Mouse (Mus musculus) thymus, postnatal 0 days (tissue): Measurements from ENCODE around the gene Btbd6. TPM values are rescaled to one million over a fixed set of nuclear protein-coding genes. Genes with fewer than 3 reads are reported as not detected.

Source experiments
- DNase-seq: peaks from one replicate; pipeline ENCODE4 v3.0.0-alpha.2; 2015; ENCODE audit warnings: low spot score
- polyA plus RNA-seq: library from polyadenylated mRNA; unstranded; fragments of >200 nt; fragmentation: Nextera tagmentation; extraction: Ambion mirVana; gene quantifications from 2 replicates; pipeline ENCODE4 v1.2.1, GENCODE M21; 2015

The Btbd6 gene
- polyA plus RNA-seq = 16.4 and 18.0 TPM in 2 replicates

DNA sequence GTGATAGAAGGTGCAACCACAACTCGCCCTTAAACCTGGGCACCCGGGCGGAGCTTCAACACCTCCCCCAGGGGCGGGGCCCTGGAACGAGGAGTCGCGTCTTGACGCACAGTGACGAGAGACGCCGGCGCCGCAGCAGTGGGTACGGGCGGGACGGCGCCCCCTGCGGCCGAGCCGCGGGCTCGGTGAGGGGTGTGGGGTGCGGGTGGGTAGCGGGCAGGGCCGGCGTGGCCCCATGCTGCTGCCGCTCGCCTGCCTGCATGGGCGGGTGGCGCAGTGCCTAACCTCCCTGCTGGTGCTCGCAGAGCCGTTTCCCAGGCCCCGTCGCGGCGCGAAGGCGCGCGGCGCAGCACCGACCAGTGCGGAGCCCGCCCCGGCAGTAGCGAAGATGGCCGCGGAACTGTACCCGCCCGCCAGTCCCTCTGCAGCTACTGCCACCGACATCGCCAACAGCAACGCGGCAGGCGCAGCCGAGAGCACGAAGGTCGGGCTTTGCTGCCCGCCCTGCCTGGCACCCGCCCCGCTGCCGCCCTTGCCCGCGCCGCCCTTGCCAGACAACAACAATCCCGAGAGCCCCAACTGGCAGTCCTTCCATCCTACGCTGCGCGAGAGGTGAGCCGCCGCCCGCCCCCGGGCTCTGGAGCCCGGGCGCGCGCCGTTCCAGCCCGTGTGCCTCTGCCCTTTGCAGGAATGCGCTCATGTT is at the start of gene Btbd6:
Btbd6 (plus strand) TSS at position 112 of the 703 bp plus-strand sequence.
- peak; percentile 94 for DNase-seq

DNA sequence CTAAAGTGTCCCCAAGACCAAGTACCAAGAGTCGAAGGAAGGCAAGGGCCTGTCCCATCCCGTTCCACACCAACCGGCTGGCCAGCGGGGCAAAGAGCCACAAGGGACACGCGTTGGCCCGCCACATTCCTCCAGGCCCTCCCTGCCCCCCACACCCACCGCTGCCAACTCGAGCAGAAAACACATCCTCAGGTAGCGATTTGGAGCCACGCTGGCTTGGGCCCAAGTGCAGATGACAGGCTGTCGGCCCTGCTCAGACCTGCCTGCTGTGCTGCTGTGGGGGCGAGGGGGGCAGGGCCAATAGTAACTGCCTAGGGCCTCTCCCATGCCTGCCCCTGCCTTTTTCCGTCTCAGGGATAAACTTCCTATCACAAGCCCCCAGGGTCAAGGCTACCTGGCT is 49.0 kb upstream of the Btbd6 start:
- no peak for DNase-seq

DNA sequence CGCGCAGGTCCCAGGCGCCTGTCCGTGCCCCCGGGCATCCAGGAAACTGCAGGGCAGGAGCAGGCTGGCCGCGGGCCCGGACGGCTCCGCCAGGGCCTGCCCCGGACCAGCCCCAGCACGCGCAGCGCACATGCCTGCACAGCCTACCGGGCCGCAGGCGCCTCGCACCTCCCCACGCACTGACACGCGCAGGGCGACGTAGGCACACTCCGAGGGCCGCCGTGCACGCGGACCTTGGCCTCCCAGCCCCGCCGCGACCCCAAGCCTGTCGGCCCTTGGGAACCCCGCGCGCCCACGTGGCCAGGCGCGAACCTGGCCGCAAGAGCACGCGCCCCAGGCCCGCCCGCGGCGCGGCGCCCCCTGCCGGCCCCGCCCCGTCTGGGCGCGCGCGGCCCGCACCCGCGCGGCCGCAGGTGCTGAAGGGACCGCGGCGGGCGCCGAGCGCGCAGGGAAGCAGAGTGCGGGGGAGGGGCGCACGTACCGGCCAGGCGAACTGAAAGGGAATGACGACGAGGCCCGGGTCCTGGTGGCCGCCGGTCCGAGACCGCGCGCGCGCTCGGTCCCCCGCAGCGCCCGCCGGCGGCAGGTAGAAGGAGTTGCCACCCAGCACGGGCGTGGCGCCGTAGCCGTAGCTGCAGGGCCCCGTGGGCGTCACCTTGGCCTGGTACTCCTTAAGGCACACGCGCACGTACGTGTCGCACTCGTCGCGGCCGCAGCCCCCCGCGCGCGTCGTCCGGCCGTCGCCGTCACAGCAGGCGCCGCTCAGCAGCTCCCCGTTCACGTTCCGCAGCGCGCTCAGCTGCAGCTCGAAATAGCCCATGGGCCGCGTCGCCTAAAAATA is 47.7 kb upstream of the Btbd6 start:
- peak; percentile 48 for DNase-seq

DNA sequence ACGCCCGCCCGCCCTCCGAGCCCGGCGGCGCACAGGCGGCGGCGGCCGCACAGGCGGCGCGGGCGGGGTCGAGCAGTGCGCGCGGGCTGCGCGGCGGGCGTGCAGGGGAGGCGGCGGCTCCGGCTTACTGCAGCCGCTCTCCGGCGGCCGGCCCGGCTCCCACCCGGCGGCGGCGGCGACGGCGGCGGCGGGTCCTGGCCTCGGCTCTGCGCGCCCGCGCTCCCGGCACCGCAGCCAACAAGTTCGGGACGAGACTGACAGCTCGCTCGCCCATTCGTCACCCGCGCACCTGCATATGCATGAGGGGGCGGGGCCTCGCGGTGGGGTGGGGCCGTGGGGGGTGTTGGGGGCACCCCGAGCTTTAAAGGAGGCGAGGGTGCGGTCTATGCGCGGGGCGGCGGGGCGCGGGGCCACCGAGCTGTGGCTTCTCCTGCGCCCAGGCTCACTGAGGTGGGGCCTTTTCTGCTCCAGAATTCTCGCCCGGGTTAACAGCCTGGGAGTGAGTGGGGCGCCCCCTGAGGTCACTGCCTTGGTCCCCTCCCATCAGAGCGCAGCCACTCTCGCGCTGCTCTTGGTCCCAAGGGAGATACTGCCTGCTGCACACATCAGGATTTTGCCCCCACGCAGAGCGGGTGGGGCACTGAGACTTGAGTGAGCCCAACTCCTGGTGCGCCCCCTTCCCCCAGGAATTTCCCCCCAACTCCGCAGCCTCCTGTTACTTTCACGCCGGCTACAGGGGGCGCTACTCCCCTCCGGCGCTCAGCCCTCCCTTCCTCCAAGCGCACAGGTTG is 46.5 kb upstream of the Btbd6 start, which contains the start of gene Jag2:
Jag2 (minus strand) TSS at position 215 of the 791 bp plus-strand sequence.
- DNase-seq = peak; percentile 59

DNA sequence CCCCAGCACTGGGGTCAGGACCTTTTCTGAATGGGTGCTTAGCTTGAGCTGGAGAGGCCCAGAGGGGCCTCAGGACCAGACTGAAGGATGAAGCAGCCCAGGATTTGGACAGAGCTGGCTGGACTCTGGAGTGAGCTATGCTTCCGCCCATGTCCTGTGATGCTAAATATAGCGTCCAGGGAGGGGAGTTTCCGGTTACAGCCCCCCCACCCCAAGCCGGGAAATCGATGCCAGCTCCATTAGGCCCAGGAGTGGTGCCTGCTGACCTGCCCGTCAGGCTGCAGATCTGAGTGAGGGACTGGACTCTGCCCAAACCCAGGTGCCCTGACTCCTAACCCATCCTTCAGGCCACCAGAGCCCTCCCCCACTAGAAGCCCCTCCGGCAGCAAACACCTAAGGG is 43.6 kb upstream of the Btbd6 start:
- no peak for DNase-seq

DNA sequence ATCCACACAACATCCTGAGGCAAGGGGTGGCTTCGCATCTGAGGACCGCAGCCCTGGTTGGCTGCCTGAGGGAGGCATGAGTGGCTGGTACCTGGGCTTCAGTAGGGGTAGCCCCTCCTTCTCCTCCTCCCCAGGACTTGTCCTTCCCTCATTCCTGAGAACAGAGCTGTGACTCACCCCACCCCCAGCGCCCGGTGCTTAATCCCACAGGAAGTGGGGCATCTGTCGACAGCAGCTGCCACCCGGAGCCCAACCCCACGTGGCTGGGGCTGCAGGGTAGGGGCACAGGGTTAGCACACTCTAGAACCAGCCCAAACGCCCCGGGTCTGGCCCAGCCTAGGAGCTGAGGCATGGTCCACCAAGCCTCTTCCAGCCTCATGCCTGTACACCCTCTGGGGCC is 38.4 kb upstream of the Btbd6 start:
- DNase-seq = no peak

DNA sequence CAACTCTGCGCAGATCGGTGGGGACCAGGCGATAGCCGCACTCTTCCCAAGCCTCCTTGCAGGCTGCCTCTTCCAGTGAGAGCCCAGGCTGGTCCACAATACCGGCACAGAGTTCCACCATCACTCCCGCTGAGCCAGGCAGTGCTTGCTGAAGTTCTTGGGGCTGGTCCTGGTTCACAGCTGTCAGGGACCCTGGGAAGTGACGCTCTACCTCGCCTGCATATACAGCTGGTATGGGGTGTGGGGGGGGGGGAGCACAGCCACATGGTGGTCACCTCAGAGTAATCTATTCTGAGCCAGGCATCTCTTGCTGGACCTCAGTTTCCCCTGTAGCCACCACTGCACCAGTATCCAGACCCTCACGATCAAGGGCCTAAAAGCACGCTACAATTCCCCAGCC is 37.9 kb upstream of the Btbd6 start:
- no peak for DNase-seq

DNA sequence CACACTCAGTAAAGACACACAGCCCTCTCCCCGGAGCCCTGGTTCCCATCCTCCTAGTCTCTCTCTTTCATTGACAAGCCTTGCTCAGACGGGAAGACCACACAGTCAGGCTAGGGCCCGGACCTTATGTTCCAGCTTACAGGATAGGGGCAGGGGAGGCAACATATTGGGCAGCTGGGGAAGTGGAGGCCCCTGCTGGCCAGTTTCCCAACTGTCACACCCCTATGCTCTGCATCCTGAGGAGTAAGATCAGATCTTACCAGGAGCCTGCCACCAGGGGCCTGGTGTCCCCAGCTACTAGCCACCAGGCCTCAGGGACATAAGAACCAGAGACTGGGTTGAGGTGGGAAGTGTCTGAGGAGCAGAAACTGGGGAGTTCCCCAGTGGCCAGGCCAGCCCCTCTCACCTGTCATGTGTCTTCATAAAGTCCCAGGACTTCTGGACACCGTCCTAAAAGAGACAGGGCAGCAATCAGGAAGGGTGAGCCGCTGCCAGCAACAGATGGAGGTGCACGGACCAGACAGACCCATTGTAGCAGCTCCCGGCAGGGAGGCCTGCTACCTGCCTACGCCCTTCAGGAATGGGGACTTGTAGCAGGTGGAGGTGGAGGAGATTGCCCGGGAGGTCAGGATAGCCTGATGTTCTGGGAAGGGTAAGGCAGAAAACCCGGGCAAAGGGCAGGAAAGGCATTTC is 37.3 kb upstream of the Btbd6 start:
- DNase-seq = no peak

DNA sequence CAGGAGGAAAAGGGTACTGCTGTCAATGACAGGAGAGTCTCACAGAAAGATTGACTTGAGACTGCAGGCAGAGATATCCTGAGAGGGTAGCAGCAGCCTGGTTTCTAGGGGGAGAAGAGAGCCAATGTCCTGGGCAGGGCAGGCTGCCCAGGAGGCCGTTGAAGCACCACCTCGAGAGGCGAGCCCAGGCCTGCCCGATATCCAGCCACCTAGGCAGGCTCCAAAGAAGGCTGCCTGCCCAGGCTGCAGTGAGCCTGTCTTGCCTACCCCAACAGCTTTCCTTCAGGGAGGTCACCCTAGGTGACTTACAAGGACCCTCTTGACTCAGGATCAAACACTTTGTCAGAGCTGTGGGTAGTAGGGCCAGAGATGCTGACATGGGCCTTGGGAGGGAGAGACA is 36.0 kb upstream of the Btbd6 start:
- DNase-seq = no peak

DNA sequence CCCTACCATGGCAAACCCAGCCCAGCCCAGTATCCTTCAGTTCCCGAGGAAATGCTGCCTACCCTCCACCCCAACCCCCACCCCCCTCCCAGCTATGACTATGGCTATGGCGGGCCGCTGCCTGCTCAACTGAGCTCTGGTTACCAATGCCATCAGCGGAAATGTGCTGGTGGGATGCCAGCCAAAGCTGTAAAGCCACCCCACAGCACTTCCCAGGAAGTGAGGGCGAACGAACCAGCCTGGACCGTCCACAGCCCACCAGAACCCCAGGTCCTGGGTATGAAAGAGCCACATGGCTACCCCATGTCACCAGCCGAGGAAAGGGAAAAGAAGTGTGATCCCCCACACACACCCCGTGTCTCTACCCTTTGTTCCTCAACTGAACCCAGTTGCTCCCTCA is 35.6 kb upstream of the Btbd6 start:
- no peak for DNase-seq

DNA sequence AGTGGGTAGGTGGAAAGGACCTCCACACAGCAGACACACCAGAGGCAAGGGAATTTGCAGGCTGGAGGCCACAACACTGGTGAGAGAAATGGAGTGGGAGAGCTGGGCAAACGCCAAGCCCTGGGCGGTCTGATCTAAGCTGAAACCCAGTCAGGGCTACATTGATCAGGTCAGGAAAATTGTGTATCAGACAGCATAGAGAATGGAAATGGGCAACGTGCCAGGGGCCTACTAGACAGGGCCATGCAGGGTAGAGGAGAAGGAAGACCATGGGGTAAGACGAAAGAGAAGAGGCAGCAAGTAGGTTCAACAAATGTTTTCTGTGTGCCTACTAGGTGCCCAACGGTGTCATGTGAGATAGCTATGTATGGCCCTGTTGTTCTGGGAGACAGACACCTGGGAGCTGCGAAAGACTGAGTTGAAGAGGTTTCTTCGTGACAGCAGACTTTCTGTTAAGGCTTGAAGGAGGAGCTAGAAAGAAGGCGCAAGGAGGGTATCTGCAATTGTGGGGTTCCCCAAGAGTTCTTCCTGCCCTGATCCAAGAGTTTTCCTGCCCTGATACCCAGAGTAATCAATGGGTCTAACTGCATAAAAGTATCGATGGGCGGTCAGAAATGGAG is 35.0 kb upstream of the Btbd6 start:
- no peak for DNase-seq

DNA sequence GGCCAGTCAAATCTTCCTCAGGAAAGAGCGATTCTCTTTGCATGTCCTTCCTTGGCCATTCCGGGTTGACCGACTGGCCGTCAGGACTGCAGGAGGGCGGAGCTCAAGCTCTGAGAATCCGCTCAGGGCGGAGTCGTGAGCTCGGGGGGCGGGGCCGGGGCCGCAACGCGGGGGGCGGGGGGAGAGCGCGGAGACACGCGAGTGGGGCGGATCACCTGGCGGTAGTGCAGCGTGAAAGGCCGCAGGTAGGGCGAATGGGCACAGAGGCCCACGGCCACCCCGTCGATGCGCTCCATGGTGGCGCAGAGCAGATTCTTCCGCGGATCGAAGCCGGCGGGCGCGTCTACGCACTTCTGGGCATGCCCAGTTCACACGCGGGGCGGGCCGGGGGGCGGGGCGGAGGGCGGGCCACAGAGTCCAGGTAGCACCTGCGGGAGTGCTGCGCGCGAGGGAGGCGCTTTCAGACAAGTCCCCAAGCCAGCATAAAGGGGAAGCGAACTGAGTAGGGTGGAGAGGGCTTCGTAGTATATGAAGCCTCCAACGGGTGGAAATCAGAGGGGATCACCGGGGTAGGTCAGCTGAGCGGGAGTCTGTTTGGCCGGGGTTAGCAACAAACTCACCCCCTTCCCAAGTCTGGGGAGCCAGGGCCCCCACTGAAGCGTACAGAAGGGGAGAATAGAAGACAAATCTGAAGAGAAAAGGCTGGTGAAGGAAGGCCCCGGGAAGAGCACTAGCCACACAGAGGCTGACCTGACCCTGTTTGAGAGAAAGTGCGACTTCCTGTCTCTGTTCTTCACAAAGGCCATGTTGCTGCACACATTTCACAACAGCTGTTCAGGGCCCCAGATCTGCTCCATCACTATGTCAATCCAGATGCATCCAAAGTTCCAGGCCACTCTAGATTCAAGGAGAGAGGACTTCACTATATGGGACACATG is 34.2 kb upstream of the Btbd6 start, which contains the start of gene Nudt14:
Nudt14 (minus strand) TSS at position 349 of the 938 bp plus-strand sequence.
- DNase-seq = peak; percentile 82

DNA sequence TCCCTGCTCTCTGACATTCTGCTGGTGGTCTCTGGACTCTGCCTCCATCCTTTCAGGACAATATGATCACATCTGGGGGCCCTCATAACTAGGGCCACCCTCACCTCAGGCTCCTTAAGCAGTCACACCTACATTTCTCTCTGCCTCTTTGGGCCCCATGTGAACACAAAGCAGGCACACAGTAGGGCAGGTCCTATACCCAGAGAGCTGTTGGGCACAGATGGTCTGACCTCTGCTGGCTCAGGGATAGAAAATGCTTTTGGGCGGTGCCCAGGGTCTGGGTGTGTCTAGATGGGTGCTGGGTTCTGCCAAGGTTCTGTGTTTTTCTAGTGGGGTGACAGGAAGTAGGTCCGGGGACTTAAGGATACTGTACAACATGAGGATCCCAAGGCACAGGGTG is 32.6 kb upstream of the Btbd6 start:
- no peak for DNase-seq

DNA sequence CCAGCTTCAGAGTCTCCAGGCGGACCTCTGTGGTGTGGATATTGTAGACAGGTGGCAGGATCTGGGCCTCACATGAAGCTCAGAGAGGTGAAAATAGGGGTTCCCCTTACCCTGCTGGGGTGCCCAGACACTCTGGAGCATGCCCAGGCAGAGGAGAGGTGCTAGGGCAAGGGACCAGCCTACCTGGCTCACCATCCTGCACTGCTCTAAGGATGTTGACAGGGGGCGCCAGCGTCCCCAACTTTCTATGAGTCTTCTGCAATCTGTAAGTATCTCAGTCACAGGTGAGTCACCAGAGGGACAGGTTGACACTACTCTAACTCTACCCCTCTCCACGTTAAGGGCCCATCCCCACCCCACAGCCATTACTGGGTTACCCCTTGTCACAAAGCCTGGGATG is 29.0 kb upstream of the Btbd6 start:
- DNase-seq = peak; percentile 69

DNA sequence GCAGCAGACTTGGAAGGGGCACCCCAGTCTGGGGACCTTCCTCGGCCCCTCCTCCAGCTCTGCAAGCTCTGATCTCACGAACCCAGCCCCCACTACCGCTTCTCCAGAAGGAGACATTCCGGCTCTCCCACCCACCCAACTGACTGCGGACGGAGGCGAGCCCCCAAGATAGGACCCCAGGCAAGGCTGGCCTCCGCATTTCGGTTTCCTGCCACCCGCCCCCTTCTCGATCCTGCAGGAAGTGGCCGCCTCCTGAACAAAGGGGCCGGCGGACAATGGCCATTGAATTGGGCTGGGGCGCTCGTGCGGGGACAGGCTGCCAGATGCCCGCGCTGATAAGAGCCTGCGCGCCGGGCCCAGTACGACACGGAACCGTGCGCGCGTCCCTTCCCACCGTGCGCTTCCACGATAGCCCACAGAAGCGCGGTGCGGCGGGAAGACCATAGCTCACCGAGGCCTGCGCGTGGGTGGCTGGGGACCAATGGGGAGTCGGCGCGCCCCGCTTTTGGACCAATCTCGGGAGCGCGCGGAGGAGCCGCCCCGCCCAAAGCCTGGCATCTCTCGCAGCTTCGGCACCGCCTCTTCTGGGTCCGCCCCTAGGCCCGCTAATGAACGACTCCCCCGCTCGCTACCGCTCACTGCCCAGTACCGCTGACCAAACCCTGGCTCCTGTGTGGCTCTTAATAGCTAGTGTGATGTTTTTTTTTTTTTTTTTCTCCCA is 26.1 kb upstream of the Btbd6 start:
- peak; percentile 80 for DNase-seq

DNA sequence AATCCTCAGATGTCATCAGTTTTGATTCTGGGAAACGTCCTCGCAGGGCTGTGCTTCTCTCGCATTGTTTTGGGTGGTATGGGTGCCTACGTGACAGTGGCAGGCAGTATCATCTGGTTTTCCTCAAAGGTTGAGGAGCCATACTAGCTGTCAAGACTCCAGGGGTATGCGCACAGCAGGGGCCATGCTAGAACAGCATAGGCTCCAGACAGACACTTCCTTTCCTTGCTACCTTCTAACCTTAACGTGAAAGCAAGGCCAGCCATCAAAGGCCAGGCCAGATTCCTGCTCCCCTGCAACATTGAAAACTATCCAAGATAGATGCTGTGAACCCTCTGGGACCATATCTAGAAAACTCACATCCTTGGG is 25.5 kb upstream of the Btbd6 start:
- no peak for DNase-seq

DNA sequence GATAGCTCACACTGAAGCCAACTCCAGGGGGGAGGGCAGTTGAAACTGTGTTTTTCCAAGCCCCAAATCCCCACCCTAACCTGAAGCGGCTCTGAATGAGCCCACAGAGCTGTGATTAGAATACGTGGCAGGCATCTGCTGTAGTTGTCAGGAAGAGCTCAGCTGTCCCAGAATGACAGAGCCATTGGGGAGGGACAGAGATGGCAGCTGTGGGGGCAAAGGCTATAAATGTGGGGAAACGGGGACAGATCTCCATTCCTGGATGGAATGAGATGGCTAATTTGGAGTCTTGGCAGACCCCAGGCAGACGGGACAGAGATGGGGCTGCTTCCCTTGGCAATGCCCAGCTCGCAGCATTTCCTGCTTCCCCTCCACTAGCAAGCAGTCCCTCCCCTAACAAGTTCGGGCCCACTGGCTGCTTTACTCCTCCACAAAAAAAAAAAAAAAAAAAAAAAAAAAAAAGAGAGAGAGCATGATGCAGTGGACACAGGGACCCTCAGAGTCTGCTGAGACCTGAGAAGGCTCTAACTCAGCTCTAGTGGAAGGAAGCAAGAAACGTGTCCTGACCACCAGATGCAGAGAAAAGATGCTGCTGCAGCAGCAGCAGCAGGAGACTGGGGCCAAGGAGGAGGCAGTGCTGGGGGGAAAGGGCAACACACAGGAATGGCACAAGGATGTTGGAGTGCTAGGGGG is 25.0 kb upstream of the Btbd6 start:
- no peak for DNase-seq

DNA sequence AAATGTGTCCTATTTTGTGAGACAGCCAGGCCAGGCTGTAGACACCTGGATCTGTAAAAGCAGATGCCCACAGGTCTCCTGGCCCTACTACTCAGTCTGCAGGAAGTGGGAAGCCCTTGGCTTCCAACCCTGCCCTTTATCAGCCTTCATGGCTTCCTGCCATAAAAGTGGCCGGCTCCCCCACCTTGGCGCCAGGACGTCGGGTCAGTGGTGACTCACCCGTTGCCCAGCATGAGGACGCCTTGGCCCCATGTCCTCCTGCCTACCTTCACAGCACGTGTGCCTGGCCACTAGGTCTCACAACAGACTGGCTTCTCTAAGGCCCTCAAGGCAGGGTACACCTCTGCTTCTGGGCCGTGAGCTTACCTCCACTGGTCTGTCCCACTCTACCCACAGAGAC is 23.8 kb upstream of the Btbd6 start:
- DNase-seq = no peak
